Mouse (Mus musculus) kidney, adult 9 months (tissue): Measurements from ENCODE around the gene Mprip.
"Not testable (repeated sequence)": the region's sequence is repeated elsewhere in the genome, so short reads cannot be mapped to it uniquely, and the experiment has no call there.

ENCODE experiments used
- DNase-seq: peaks from one replicate; pipeline ENCODE4 v3.0.0; 2022

Gene Mprip

DNA sequence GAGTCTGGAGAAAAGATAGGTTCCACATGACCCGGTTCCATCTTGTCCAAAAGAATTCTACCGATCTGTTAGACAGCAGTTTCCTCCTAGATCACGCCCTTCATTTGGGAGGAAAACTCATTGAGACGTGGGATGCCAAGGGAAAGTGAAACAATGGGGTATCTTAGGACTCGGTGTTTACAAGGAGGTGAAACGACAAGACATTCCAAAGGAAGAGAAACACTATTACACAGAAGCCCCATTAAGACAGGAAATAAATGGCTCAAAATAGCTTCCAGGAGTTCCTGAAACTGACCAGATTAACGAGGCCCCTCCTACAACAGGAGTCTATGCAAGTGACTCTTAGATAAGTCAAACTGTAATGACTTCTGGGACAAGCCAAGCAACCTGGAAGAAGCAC, 5.1 kb upstream of the Mprip start:
- peak; percentile 33 for DNase-seq

GRCm38 (mm10) chr11:59661601-59662248, 620 bp downstream of the Mprip start:
- peak; percentile 51 for DNase-seq

DNA sequence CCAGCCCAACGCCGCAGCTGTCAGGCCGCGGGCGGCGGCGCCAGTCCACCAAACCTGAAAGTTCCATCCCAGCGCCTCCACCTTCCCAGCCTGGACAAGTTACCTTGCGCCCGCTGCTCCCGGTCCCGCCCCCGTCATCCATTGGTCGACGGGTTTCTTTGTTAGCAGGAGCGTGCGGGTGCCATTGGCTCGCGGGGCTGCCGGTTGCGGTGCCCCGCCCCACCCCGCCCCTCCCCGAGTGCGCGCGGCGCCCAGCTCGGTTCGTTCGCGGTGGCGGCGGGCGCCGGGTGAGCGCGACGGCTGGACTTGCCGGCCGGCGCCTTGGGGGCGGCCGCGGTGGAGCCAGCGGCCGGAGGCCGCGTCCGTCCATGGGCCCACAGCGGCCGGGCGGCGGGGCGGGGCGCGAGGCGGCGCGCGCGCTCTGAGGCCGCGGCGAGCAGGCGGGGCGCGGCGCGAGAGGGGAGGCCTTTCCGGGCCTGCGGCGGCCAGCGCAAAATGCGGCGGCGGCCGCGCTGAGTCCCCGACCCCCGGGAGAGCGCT, 1.2 kb downstream of the Mprip start:
- peak; percentile 98 for DNase-seq

DNA sequence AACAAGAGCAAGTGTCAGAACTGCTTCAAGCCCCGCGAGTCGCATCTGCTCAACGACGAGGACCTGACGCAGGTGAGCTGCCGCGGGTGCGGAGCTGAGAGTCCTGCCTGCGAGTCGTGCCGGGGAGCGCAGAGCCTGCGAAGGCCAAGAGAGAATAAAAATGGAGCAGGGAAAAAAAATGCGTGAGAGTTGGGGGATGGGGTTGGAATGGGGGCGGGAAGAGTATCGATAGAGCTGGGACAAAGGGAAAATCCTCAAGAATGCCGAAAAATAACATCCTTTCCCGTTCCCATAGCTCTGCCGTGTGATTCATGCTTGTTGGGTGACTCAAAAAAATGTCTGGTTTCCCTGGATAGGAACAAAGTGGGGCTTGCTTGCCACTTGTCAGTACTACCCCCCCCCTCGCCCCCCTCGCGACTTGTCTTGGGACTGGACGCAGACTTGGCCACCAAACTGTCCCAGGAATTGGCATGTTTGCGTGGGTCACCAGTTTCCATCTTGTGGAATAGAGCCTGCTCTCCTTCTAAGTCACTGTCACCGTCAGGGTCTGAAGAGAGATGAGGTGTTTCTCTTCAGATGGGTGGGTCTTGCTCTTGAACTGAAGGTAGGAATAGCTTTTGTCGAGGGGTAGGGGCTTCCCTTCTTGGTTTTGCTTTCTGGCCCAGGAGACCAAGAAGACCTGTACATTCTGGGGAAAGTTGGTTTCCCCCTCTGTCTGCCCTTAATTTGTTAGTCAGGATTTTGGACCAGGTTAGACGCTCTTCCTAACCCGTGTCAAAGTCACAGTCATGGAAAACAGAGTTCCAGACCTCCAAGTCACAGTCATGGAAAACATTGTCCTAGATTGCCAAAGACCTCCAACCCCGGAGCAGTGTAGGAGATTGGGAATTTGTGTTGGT, 2.0 kb downstream of the Mprip start:
- DNase-seq, result peak; percentile 29

DNA sequence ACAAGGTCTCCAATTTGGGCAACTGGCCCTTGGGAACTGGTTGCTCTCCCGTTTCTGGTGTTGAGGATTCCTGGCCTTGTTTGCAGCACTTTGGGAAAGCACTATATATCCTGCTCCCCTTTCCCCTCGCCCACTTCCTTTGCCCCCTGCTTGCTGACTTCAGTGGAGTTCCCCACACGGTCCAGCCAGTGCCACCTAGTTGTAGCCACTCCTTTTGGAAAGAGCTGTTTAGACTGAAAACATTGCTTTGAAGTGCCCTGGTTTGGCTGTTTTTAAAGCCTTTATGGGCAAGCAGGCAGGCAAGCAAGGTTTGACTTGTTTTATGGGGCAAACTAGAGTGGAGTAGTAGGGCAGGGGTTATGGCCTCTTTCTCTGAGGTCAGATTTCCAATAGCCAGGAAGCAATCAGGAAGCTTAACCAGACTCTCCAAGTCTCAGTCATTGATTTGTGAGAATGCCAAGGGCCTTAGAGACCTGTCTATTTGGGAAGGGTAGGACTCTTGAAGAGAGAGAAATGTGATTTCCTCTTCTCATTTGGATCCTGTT, 2.7 kb downstream of the Mprip start:
- DNase-seq, result peak; percentile 30

DNA sequence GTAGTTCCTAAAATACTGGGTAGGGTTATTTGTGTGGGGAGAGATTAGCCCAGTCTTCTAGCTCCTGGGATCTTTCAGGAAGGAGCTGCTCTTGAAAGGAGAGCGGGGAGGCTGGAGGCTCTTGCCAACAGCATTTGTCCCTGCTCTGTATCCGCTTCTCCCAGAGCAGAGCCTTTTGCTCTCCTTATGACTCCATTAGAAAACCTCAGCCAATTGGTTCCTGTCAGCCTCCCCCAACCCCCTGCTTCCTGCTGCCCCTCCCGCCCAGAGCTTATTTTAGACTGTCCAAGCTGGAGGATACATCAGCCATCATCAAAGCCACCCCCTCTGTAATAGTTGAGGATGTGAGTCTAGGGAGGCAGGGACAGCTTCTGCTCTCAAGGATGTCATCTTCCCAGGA, 3.7 kb downstream of the Mprip start:
- DNase-seq, result peak; percentile 69

DNA sequence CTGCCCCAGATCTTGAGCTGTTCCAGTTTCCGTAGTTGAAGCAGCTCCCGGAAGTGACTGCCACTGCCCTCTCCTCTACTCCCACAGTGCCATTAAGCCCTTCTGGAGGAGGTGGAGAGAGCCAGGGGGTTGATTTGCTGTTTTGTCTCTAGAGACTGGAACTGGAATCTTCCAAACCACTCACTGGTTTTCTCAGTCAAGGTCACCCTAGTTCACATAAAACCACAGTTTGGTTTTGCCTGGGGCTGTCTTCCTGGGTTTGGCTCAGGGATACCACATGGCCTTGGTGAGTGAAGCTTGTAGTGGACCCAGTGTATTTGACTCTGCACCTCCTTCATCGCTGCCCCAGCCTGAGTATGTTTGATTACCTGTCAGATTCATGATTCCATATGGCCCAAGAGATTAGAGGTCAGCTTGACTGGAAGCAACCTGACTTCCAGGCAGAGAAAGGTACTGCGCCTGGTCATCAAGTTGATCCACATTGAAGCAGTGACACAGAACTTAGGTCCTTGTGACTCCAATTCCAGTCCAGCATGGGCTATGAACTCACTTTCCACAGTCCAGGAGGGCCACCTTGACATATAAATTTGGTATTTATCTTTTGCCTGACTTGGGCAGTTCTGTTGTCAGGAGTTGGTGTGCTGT, 10.1 kb downstream of the Mprip start:
- DNase-seq, result peak; percentile 44

DNA sequence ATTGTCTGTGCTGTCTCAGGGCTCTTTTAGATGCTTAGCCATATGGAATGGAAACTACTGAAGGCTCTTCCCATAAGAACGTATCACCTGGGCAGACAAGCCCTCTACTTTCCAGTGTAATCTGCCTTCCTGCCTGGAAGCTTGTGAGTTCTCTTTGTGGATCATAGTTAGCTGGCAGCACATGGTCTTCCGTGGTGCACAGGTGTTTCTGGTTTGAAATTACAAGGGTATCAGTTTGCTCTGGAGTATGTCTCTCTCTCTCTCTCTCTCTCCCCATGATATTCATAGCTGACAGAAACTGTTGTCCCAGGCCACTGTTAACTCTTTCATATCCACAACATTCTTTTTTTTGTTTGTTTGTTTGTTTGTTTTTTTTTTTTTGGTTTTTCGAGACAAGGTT, 12.9 kb downstream of the Mprip start:
- DNase-seq, result no peak

DNA sequence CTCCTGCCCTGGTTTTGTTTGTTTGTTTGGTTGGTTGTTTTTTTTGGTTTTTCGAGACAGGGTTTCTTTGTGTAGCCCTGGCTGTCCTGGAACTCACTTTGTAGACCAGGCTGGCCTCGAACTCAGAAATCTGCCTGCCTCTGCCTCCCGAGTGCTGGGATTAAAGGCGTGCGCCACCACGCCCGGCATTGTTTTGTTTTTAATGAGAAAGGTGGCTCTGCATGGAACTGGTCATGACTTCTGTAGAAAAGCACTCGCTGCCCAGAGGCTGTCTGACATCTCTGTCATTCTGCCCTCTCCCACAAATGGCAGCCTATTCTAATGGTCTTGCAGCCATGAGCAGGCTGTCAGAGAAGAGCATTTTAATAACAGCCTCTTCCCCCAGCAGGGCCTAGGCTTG, 13.6 kb downstream of the Mprip start:
- DNase-seq, result not testable (repeated sequence)

DNA sequence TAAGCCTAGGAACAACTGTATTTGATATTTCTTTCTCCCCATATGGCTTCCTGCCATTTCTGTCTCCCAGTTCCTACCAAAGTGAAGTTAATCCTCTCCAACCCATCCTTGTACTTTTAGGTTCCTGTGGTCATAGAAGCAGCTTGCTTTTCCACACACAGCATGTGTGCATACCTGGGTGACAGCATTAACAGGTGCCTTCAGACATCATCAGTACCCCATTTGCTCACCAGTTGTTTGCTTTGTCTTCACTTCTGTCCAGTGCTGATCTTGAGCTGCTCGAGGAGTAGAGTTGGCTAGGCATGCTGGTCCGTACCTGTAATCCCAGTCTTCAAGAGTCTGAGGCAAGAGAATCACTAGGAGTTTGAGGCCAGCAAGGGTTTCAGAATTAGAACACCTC, 16.7 kb downstream of the Mprip start:
- DNase-seq, result no peak

GRCm38 (mm10) chr11:59678693-59679092, 17.6 kb downstream of the Mprip start:
- DNase-seq, result no peak

- DNase-seq, result no peak
These were observed 19.0 kb downstream of the Mprip start for GRCm38 (mm10) chr11:59680111-59680510.

DNA sequence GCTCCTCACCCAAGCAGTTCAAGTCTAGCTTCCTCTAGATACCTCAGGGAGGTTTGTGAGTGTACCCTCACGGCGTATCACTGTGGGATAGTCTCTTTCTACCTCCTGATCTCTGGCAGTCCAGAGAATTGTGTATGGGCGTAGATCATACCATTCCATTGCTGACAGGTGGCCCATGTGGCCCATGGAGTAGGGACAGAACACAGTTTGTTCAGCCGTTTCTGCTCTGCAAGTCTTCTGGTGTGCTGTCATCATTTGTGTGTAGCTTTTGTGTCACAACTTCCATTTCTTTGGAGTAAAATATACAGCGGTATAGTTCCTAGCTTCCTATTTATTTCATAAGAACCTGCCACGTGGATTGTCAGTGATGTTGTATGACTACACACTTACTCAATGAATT, 23.9 kb downstream of the Mprip start:
- DNase-seq, result no peak

DNA sequence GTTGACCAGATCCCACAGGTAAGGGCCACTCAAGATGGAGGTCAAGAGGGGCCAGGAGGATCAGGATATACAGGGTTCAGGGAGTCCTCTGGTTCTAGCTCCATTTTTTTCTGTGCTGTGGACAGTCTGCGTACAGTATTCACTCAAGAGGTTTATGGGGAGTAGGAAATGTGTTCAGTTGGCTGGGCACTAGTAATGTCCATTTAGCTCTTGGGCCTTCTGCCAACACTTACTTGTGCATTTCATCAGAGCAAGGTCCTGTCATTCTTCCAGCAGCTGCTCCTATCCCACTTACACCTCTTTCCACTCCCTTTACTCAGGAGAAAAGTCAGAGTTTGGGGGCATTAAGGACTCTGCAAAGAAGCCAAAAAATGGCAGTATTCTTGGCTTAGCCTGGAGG, 33.4 kb downstream of the Mprip start:
- DNase-seq, result peak; percentile 76

- no peak for DNase-seq
These were observed 34.4 kb downstream of the Mprip start for GRCm38 (mm10) chr11:59695550-59695949.

GRCm38 (mm10) chr11:59697572-59697971, 36.5 kb downstream of the Mprip start:
- no peak for DNase-seq

DNA sequence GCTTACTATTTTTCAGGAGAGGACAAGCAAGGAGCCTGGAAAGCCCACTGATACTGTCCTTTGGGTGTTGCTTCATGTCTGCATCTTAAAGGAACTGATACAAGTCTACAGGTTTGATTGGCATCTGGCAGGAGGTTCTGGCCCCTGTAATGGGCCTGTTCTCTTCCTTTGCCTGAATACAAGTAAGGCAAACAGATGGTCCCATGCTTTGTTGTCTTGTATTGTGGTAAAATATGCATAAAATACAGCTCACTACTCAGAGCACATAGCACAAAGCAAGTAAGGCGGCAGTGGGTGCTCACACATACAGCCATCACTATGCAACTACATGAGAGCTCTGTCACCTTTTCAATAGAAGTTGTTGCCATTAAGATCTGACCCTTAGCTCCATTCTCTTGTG, 39.7 kb downstream of the Mprip start:
- no peak for DNase-seq

GRCm38 (mm10) chr11:59705113-59705512, 44.0 kb downstream of the Mprip start:
- DNase-seq, result peak; percentile 73

DNA sequence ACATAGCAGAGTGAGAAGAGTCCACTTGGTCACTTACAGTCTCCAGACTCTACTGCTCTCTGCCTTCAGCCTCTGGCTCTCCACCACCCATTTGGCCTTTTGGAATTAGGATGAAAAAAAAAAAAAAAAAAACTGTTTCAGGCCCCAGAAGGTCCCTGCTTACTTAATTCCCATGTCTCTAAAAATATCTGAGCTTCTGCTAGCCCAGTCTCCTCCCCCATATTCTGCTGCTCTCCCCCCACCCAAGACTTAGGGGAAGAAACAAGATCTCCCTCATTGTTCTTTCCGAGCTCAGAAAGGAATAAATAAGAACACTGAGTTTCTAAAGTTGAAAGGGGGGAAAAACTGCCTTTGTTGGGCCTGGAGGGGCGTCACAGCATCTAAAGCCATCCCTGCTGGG, 46.4 kb downstream of the Mprip start:
- DNase-seq, result no peak

DNA sequence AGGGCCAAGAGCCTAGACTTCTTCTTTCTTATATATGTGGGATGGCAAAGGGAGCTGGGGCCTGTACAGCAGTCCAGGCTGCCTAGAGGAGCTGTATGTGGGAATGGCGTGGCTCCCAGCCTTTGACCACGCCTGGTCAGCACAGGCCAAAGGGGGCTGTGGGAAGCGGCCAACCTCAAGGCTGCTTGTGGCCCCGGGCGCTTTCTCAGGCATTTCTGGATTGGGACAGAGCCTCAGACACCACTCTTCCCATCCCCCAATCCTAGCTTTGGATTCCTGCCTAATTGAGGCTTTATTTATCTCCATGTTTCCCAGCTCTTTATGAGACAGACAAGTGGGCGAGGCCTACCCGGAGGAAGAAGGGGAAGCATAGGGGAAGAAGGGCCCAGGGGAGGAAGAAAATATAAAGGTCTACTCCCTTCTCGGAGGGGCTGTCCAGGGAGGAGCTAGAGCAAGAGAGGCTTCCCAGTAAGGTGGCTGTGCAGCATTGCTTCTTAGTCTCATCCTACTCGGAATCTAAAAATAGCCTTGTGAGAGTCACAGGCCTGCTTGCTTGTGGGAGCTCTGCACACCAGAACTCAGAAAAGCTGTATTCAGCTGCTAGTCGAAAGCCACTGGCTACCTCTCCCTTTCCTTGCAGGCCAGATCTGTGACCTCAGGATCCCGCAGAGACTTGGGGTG, 47.0 kb downstream of the Mprip start:
- DNase-seq, result peak; percentile 67

GRCm38 (mm10) chr11:59715424-59715840, 54.3 kb downstream of the Mprip start:
- DNase-seq, result no peak

- DNase-seq, result no peak
These were observed 56.7 kb downstream of the Mprip start for GRCm38 (mm10) chr11:59717801-59718291.
